Mouse (Mus musculus) myocyte (in vitro differentiated cells): ENCODE data around the gene Mapkapk3.

Experiments
- POLR2A ChIP-seq: IDR thresholded peaks from one replicate; pipeline ENCODE4 v1.6.1; 2011; ENCODE audit warnings: low read depth, mild to moderate bottlenecking, control low read depth, moderate library complexity; ENCODE audit not compliant: insufficient read length
- TCF3 ChIP-seq: IDR thresholded peaks from one replicate; pipeline ENCODE4 v1.6.1; 2011; ENCODE audit warnings: low read depth, control low read depth; ENCODE audit not compliant: insufficient read length

DNA sequence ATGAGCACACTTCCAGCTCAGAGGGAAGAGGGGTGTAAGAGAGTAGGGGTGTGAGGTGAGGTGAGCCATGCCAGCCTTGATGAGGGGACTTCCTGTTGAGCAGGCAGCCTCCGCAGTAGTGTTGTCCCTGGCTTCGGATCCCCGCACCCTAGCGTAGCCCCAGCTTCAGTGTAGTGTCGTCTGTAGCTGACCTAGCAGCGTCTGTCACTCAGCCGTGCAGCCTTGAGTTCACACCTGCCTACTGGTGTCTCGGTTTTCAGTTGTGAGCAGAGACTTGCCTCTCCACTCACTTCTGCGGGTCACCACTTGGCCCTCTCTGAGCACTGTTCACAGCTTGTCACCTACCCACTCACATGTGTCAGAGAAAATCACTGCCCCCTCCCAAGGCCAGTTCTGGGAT, 19.5 kb upstream of the Mapkapk3 start:
- TF ChIP-seq TCF3 = no peak
- no peak for TF ChIP-seq POLR2A
